Mouse (Mus musculus): ENCODE data around the gene Pcbp4. TPM values are rescaled to one million over a fixed set of nuclear protein-coding genes. Genes with fewer than 3 reads are reported as not detected.

Pcbp4 gene
- polyA plus RNA-seq, 1 experiment from 2014 or later: 140 TPM

- Histone ChIP-seq H3K4me1 (peaks cover 83% of the 10 kb centered on the region), H3K36me3 (peaks cover 23% of the 10 kb centered on the region), H3K4me2 (peak overlapping the region; percentile 97), H3K9me3 (replicated peaks) (no peaks in the 10 kb centered on the region), H3K27ac (peak overlapping the region; percentile 98), H3K27me3 (no peaks in the 10 kb centered on the region), H3K9ac (peak overlapping the region; percentile 35; the same call in 1 of the 2 replicates), H3K4me3 (replicated peaks) (peak overlapping the region; percentile 82)
- WGBS: 43% methylated on average over 9 of the region's 9 CpGs
- ATAC-seq (replicated peaks; ENCODE audit: low FRiP score): no peak
Measured at GRCm38 (mm10) chr9:106457163-106457559, 4.1 kb downstream of the Pcbp4 start.

GRCm38 (mm10) chr9:106457920-106458319 lies 4.8 kb downstream of the Pcbp4 start:
- Histone ChIP-seq H3K9me3 (replicated peaks) (no peaks in the 10 kb centered on the region), H3K4me3 (replicated peaks) (no peak overlapping the region), H3K4me1 (peaks cover 77% of the 10 kb centered on the region), H3K36me3 (peaks cover 29% of the 10 kb centered on the region), H3K9ac (no peak overlapping the region), H3K4me2 (no peak overlapping the region), H3K27me3 (no peaks in the 10 kb centered on the region), H3K27ac (no peak overlapping the region)
- 68% methylated on average over 5 of the region's 5 CpGs for WGBS
- ATAC-seq (replicated peaks; ENCODE audit: low FRiP score): no peak

GRCm38 (mm10) chr9:106459946-106460345 lies 6.9 kb downstream of the Pcbp4 start:
- Histone ChIP-seq H3K4me1 (peaks cover 82% of the 10 kb centered on the region), H3K36me3 (peaks cover 42% of the 10 kb centered on the region), H3K9ac (no peak overlapping the region), H3K4me3 (replicated peaks) (no peak overlapping the region), H3K27ac (peak overlapping the region; percentile 64; the same call in 1 of the 2 replicates), H3K4me2 (peak overlapping the region; percentile 12; the same call in 1 of the 2 replicates), H3K9me3 (replicated peaks) (no peaks in the 10 kb centered on the region), H3K27me3 (no peaks in the 10 kb centered on the region)
- no peak for ATAC-seq (replicated peaks; ENCODE audit: low FRiP score)
- WGBS: 49% methylated on average over 15 of the region's 15 CpGs

GRCm38 (mm10) chr9:106460401-106461025 lies 7.4 kb downstream of the Pcbp4 start:
- Histone ChIP-seq H3K36me3 (peaks cover 42% of the 10 kb centered on the region), H3K27ac (peak overlapping the region; percentile 64), H3K4me1 (peaks cover 82% of the 10 kb centered on the region), H3K9ac (no peak overlapping the region), H3K27me3 (no peaks in the 10 kb centered on the region), H3K4me2 (peak overlapping the region; percentile 12; the same call in 1 of the 2 replicates), H3K4me3 (replicated peaks) (no peak overlapping the region), H3K9me3 (replicated peaks) (no peaks in the 10 kb centered on the region)
- WGBS: 58% methylated on average over 18 of the region's 18 CpGs
- no peak for ATAC-seq (replicated peaks; ENCODE audit: low FRiP score)

- Histone ChIP-seq H3K4me1 (peaks cover 82% of the 10 kb centered on the region), H3K9ac (no peak overlapping the region), H3K27me3 (peaks cover 4% of the 10 kb centered on the region; the same call in 1 of the 2 replicates), H3K4me3 (replicated peaks) (no peak overlapping the region), H3K36me3 (peaks cover 42% of the 10 kb centered on the region), H3K27ac (peak overlapping the region; percentile 64; the same call in 1 of the 2 replicates), H3K9me3 (replicated peaks) (no peaks in the 10 kb centered on the region), H3K4me2 (no peak overlapping the region)
- 73% methylated on average over 9 of the region's 9 CpGs for WGBS
- no peak for ATAC-seq (replicated peaks; ENCODE audit: low FRiP score)
Measured at GRCm38 (mm10) chr9:106461026-106461415, 7.9 kb downstream of the Pcbp4 start.

GRCm38 (mm10) chr9:106461641-106462429 lies 8.7 kb downstream of the Pcbp4 start:
- Histone ChIP-seq H3K4me2 (no peak overlapping the region), H3K27ac (no peak overlapping the region), H3K9me3 (replicated peaks) (no peaks in the 10 kb centered on the region), H3K36me3 (peaks cover 42% of the 10 kb centered on the region), H3K4me3 (replicated peaks) (no peak overlapping the region), H3K9ac (no peak overlapping the region), H3K27me3 (peaks cover 6% of the 10 kb centered on the region; the same call in 1 of the 2 replicates), H3K4me1 (peaks cover 74% of the 10 kb centered on the region)
- WGBS: 79% methylated on average over 16 of the region's 16 CpGs
- no peak for ATAC-seq (replicated peaks; ENCODE audit: low FRiP score)

- H3K27me3 ChIP-seq: peaks cover 6% of the 10 kb centered on the region; the same call in 1 of the 2 replicates
- no peak overlapping the region for H3K9ac ChIP-seq
- H3K27ac ChIP-seq: no peak overlapping the region
- WGBS: 94% methylated on average over 12 of the region's 12 CpGs
- H3K4me2 ChIP-seq: no peak overlapping the region
- no peaks in the 10 kb centered on the region for H3K9me3 ChIP-seq (replicated peaks)
- peaks cover 69% of the 10 kb centered on the region for H3K4me1 ChIP-seq
- H3K36me3 ChIP-seq: peaks cover 42% of the 10 kb centered on the region
- H3K4me3 ChIP-seq (replicated peaks): no peak overlapping the region
- no peak for ATAC-seq (replicated peaks; ENCODE audit: low FRiP score)
Measured at GRCm38 (mm10) chr9:106462430-106462800, 9.3 kb downstream of the Pcbp4 start.

GRCm38 (mm10) chr9:106463122-106464063 lies 10.3 kb downstream of the Pcbp4 start:
- Histone ChIP-seq H3K36me3 (peaks cover 42% of the 10 kb centered on the region), H3K4me2 (no peak overlapping the region), H3K27ac (no peak overlapping the region), H3K9ac (no peak overlapping the region), H3K27me3 (peaks cover 6% of the 10 kb centered on the region; the same call in 1 of the 2 replicates), H3K9me3 (replicated peaks) (no peaks in the 10 kb centered on the region), H3K4me3 (replicated peaks) (no peak overlapping the region), H3K4me1 (peaks cover 60% of the 10 kb centered on the region)
- WGBS: 77% methylated on average over 21 of the region's 21 CpGs
- ATAC-seq (replicated peaks; ENCODE audit: low FRiP score): no peak

GRCm38 (mm10) chr9:106464751-106465541 lies 11.9 kb downstream of the Pcbp4 start:
- ATAC-seq (replicated peaks; ENCODE audit: low FRiP score): peak; percentile 78
- whole genome bisulfite sequencing: 2% methylated on average over 99 of the region's 99 CpGs
- H3K9ac ChIP-seq: peak overlapping the region; percentile 59
- H3K36me3 ChIP-seq: peaks cover 40% of the 10 kb centered on the region
- H3K4me2 ChIP-seq: peak overlapping the region; percentile 98
- H3K9me3 ChIP-seq (replicated peaks): no peaks in the 10 kb centered on the region
- H3K4me1 ChIP-seq: peaks cover 45% of the 10 kb centered on the region
- H3K27me3 ChIP-seq: peaks cover 6% of the 10 kb centered on the region; the same call in 1 of the 2 replicates
- H3K27ac ChIP-seq: peak overlapping the region; percentile 59
- H3K4me3 ChIP-seq (replicated peaks): peak overlapping the region; percentile 59

GRCm38 (mm10) chr9:106465571-106466200 lies 12.6 kb downstream of the Pcbp4 start, which contains the start of gene Gpr62:
Gene Gpr62 (minus strand): TSS chr9:106465938.
- Histone ChIP-seq H3K4me2 (peak within 1 kb of the TSS; percentile 98), H3K27me3 (peaks cover 6% of the 10 kb centered on the region; the same call in 1 of the 2 replicates), H3K36me3 (peaks cover 32% of the 10 kb centered on the region), H3K9me3 (replicated peaks) (no peaks in the 10 kb centered on the region), H3K4me3 (replicated peaks) (peak within 1 kb of the TSS; percentile 59), H3K9ac (peak within 1 kb of the TSS; percentile 59), H3K4me1 (peaks cover 37% of the 10 kb centered on the region), H3K27ac (peak within 1 kb of the TSS; percentile 59)
- ATAC-seq (replicated peaks; ENCODE audit: low FRiP score): no peak
- 24% methylated on average over 26 of the region's 26 CpGs for WGBS
